Mouse (Mus musculus) fibroblast of lung, adult 2 months (primary cell): ENCODE data around the gene 4930564D02Rik.

ENCODE experiments used
- DNase-seq: peaks from one replicate; pipeline ENCODE4 v3.0.0-alpha.2; 2011; ENCODE audit warnings: low read depth

Gene 4930564D02Rik

DNA sequence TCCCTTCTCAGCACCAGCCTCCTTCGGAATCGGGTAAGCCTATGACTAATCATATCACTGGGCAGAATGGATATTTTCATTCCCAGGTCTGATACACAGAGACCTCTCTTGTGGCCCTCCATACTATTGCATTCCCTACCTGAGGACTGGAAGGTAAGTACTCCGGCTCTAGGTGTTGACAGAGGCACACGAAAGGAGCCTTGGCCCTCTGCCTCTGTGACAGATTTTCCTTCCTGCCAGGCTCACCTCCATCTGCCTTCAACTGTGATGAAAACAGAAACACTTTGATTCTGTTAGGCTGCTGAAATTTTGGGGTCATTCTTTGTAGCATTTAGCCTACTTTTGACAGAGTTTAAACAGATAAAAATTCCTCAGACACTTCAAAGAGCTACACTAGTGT is 47.2 kb downstream of the 4930564D02Rik start:
- DNase-seq = no peak

DNA sequence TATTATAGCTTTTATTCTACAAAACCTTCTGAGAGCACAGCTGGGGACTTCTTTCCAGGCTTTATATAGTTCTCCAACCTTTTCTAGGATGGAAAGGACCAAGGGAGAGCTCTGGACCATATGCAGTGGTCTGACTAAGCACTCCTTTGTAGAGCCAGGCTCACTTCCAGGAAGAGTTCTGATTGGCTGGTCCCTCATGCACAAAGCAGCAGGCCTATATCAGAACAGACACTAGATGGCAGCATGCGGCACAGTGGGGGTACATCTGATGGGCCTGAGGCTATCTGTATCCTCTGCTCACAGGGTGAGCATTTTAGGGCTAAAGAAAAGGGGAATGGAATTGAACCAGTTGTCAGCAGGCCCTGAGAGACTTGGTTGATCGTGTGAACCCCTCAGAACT is 47.6 kb downstream of the 4930564D02Rik start:
- DNase-seq = peak; percentile 55

DNA sequence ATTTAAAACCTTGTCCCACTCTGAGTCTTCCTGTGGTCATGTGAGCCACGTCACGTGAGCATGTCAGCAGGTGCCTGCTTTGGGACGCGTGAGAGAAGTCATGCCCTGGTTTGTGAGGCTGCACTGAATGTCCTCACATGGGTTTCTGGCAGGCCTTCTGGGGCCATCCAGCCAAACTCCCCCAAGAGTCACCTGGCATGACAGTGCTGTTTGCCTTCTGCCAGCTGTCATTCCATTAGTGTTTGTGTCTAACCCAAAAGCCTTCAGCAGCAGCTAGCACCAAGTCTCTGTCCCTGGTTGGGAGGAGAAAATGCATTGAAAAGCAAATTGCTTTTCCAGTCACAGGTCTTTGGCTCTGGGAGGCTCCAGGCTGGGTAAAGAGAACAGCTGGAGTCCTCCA is 50.0 kb downstream of the 4930564D02Rik start:
- no peak for DNase-seq

DNA sequence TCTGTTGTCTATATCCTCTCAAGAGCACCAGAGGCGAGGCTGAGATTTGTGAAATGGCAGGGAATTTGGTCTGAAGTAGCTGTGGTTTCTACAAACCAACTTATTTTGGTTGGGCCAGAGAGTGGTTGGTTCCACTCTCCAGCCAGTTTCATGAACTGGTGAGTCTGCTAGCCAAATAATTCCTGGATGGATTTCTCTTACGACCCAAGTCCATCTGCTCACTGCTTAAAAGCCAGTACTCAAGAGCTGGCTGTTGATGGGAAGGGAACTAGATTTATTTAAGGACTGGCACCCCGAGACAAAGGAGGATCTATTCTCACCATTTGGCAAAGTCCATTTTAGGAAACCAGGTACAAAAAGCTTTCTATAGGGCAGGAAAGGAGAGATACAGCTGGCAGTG is 57.1 kb downstream of the 4930564D02Rik start:
- DNase-seq = no peak

DNA sequence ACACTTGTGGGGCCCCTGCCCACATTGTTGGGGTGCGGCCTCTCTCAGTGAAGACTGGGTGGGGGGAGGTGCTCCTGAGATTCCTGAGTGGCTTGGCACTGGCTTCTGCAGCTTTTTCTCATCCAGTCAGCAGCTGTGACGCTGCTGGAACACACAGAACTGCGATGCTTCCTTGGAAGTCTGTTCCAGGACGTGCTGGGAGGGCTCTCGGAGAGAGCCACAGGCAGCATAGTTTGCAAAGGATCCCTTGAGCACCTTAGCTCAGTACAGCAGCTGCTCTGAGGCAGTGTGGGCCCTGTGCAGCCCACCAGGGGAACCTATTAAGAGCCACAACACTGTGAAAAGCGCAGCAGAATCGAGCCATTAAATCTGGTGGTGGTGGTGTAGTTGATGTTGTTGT is 61.2 kb downstream of the 4930564D02Rik start:
- DNase-seq = peak; percentile 35
